Mouse (Mus musculus) layer of hippocampus, adult 11-12 months (tissue): ENCODE data around the gene Gm3512.
A peak's percentile ranks its signal among the peaks of the same experiment; 100 is the strongest.
"Not testable (repeated sequence)": the region's sequence is repeated elsewhere in the genome, so short reads cannot be mapped to it uniquely, and the experiment has no call there.

ENCODE experiments used
- DNase-seq: peaks from one replicate; pipeline ENCODE4 v3.0.0; 2022; ENCODE audit warnings: low spot score

Gm3512 gene

DNA sequence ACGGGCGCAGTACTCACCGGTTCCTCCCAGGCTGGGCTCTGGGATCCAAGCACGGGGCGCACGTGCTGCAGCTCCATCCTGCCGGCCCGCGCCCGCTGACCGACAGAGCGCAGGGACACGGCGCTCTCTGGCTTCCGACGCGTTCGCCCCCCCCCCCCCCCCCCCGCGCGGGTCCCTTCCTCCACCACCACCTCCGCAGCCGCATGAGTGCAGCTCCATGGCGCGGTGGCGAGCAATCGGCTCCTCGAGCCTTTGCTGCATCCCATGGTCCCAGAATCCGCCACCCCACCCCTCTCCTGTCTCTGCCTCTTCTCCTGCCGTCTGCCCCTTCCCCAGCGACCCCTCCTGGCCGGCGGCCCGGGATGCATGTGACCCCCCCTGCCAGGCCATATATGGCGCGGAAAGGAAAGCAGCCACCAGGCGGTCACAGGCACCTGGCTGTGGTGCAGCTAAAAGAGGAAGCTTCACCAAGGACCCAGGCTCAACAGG lies at the start of gene Gm3512:
Gene Gm3512 (minus strand): TSS at position 51 of the 489 bp plus-strand sequence.
- DNase-seq: peak; percentile 2

DNA sequence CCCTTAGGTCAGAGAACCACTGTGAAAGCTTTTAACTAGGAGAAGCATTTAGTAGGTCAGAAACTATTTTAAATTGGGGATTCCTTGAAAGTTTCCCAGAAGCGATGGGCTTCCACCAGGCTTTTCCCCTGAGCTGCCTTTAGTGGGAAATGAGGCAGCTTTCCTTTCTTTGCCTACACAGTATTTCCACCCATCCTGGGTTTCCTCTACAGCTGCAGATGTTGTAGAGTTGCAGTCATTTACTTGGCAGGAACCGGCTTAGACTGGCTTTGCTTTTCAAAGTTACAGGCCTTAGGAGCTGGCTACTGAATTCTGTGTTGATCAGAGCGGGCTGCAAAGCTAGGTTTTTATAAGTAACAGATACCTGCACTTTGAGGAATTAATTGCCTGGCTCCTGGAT lies 25.7 kb upstream of the Gm3512 start:
- not testable (repeated sequence) for DNase-seq

DNA sequence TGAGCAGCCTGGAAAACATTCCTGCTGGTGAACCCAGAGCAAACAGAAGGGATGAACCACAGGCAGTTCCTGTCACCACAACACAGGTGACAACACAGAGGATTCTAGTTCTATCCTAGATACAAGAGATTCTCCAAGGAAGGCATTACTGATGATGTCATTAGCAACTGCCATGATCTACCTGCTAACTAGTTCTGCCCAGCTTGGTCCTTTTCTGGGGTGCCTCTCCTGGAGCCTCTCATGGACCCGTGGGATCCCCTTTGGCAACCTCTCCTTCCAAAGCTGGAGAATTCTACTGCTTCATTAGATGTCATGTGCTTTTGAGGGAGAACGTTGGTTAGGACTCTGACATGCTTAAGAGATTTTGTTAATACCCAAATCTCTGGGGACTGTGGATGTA lies 20.1 kb upstream of the Gm3512 start, which contains the start of gene Gm16434:
Gene Gm16434 (minus strand): TSS at position 101 of the 400 bp plus-strand sequence.
- DNase-seq: not testable (repeated sequence)

DNA sequence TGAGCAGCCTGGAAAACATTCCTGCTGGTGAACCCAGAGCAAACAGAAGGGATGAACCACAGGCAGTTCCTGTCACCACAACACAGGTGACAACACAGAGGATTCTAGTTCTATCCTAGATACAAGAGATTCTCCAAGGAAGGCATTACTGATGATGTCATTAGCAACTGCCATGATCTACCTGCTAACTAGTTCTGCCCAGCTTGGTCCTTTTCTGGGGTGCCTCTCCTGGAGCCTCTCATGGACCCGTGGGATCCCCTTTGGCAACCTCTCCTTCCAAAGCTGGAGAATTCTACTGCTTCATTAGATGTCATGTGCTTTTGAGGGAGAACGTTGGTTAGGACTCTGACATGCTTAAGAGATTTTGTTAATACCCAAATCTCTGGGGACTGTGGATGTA lies 49.0 kb downstream of the Gm3512 start, which contains the start of gene Gm6676:
Gene Gm6676 (minus strand): TSS at position 101 of the 400 bp plus-strand sequence.
- not testable (repeated sequence) for DNase-seq

DNA sequence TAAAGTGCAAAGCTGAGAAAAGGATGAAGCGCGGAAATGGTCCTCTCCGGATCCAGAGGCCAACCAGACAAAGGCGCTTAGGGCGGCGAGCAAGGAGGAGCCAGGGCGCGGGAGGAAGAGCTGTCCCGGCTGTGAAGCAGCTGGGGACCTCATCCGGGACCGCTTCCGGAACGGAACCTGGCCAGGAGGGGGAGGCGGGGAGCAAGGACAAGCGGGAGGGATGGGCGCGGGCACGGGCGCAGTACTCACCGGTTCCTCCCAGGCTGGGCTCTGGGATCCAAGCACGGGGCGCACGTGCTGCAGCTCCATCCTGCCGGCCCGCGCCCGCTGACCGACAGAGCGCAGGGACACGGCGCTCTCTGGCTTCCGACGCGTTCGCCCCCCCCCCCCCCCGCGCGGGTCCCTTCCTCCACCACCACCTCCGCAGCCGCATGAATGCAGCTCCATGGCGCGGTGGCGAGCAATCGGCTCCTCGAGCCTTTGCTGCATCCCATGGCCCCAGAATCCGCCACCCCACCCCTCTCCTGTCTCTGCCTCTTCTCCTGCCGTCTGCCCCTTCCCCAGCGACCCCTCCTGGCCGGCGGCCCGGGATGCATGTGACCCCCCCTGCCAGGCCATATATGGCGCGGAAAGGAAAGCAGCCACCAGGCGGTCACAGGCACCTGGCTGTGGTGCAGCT lies 69.1 kb downstream of the Gm3512 start:
- peak; percentile 2 for DNase-seq
